Mouse (Mus musculus) embryonic facial prominence, embryonic 14.5 days (tissue): Measurements from ENCODE around the gene Agap1. TPM values are rescaled to one million over a fixed set of nuclear protein-coding genes. Genes with fewer than 3 reads are reported as not detected.

Experiments
- ATAC-seq: fragments of 200-750 bp; cut with Nextera tagmentation; 2 replicates; pipeline ENCODE4 v1.8.0; 2017; ENCODE audit warnings: low read depth, moderate number of reproducible peaks, moderate TSS enrichment
- DNase-seq: peaks from one replicate; pipeline ENCODE4 v3.0.0-alpha.2; 2015; ENCODE audit warnings: low spot score
- H3K27ac ChIP-seq: fragments of 300-500 bp; sonication (generic); replicated peaks from 2 replicates; pipeline ENCODE4 v1.5.1; 2014; ENCODE audit warnings: low read depth, mild to moderate bottlenecking, low read length, moderate library complexity
- H3K27me3 ChIP-seq: fragments of 300-500 bp; sonication (generic); replicated peaks from 2 replicates; pipeline ENCODE4 v1.6.1; 2014; ENCODE audit warnings: low read length; ENCODE audit not compliant: control insufficient read depth, insufficient read depth
- H3K36me3 ChIP-seq: fragments of 300-500 bp; sonication (generic); 2 replicates; pipeline ENCODE4 v1.6.1; 2014; ENCODE audit warnings: low read length, mixed read lengths; ENCODE audit not compliant: control insufficient read depth, insufficient read depth
- H3K4me1 ChIP-seq: fragments of 300-500 bp; sonication (generic); 2 replicates; pipeline ENCODE4 v1.6.1; 2014; ENCODE audit warnings: antibody characterized with exemption, low read length; ENCODE audit not compliant: control insufficient read depth, insufficient read depth
- H3K4me2 ChIP-seq: fragments of 300-500 bp; sonication (generic); 2 replicates; pipeline ENCODE4 v1.6.1; 2014; ENCODE audit warnings: low read depth, mild to moderate bottlenecking, low read length, moderate library complexity, mixed read lengths
- H3K4me3 ChIP-seq: fragments of 300-500 bp; sonication (generic); 2 replicates; pipeline ENCODE4 v1.5.1; 2014; ENCODE audit warnings: low read depth, mild to moderate bottlenecking, low read length
- H3K9ac ChIP-seq: fragments of 300-500 bp; sonication (generic); 2 replicates; pipeline ENCODE4 v1.6.1; 2014; ENCODE audit warnings: low read depth, mild to moderate bottlenecking, low read length, moderate library complexity, mixed read lengths
- H3K9me3 ChIP-seq: fragments of 300-500 bp; sonication (generic); 2 replicates; pipeline ENCODE4 v1.6.1; 2016; ENCODE audit warnings: low read length; ENCODE audit not compliant: control insufficient read depth
- WGBS: fragments of 180-500 bp; shearing (Covaris S2); extraction: QIAGEN DNeasy Blood & Tissue Kit; methylation state at CpG from one replicate; pipeline ENCODE4 v1.1.7; 2014; 5-methylcytosine and 5-hydroxymethylcytosine counted together
- polyA plus RNA-seq: library from polyadenylated mRNA; unstranded; fragments of >200 nt; fragmentation: Nextera tagmentation; extraction: Ambion mirVana; gene quantifications from 2 replicates; pipeline ENCODE4 v1.2.1, GENCODE M21; 2014

Agap1 gene
- polyA plus RNA-seq, 1 experiment from 2014 or later: 19.9 TPM

GRCm38 (mm10) chr1:89895801-89896200 is 441.2 kb downstream of the Agap1 start:
- 0 out of 2 replicates have a peak, but pooled peaks cover 8% of the 10 kb centered on the region for H3K36me3 ChIP-seq
- H3K27me3 ChIP-seq: no peaks in the 10 kb centered on the region
- 91% methylated on average over 5 of the region's 5 CpGs for whole genome bisulfite sequencing
- no peaks in the 10 kb centered on the region for H3K4me1 ChIP-seq
- no peak overlapping the region for H3K9ac ChIP-seq
- H3K4me2 ChIP-seq: no peak overlapping the region
- DNase-seq (no peak), ATAC-seq (no peak)
- no peak overlapping the region for H3K4me3 ChIP-seq
- H3K27ac ChIP-seq: no peak overlapping the region
- no peaks in the 10 kb centered on the region for H3K9me3 ChIP-seq

GRCm38 (mm10) chr1:89899036-89899435 is 444.4 kb downstream of the Agap1 start:
- Histone ChIP-seq H3K36me3 (no peaks in the 10 kb centered on the region), H3K4me1 (no peaks in the 10 kb centered on the region), H3K27me3 (no peaks in the 10 kb centered on the region), H3K4me2 (no peak overlapping the region), H3K4me3 (no peak overlapping the region), H3K9me3 (no peaks in the 10 kb centered on the region), H3K27ac (no peak overlapping the region), H3K9ac (no peak overlapping the region)
- ATAC-seq (no peak), DNase-seq (no peak)
- WGBS: 77% methylated on average over 2 of the region's 2 CpGs

GRCm38 (mm10) chr1:89899761-89900445 is 445.3 kb downstream of the Agap1 start:
- Histone ChIP-seq H3K4me3 (no peak overlapping the region), H3K4me2 (no peak overlapping the region), H3K4me1 (no peaks in the 10 kb centered on the region), H3K36me3 (no peaks in the 10 kb centered on the region), H3K9ac (no peak overlapping the region), H3K9me3 (no peaks in the 10 kb centered on the region), H3K27ac (no peak overlapping the region), H3K27me3 (no peaks in the 10 kb centered on the region)
- no peak for DNase-seq
- ATAC-seq: no peak
- WGBS: 78% methylated on average over 11 of the region's 11 CpGs

GRCm38 (mm10) chr1:89901381-89901780 is 446.8 kb downstream of the Agap1 start:
- no peak overlapping the region for H3K4me2 ChIP-seq
- DNase-seq (no peak), ATAC-seq (no peak)
- WGBS: 92% methylated on average over 4 of the region's 4 CpGs
- peaks cover 5% of the 10 kb centered on the region for H3K9me3 ChIP-seq
- H3K27ac ChIP-seq: no peak overlapping the region
- no peaks in the 10 kb centered on the region for H3K4me1 ChIP-seq
- no peaks in the 10 kb centered on the region for H3K36me3 ChIP-seq
- H3K4me3 ChIP-seq: no peak overlapping the region
- no peaks in the 10 kb centered on the region for H3K27me3 ChIP-seq
- no peak overlapping the region for H3K9ac ChIP-seq

GRCm38 (mm10) chr1:89902236-89902635 is 447.6 kb downstream of the Agap1 start:
- DNase-seq: no peak

GRCm38 (mm10) chr1:89902641-89903040 is 448.0 kb downstream of the Agap1 start:
- no peak overlapping the region for H3K4me3 ChIP-seq
- no peak for ATAC-seq
- no peak overlapping the region for H3K9ac ChIP-seq
- no peak for DNase-seq
- no peaks in the 10 kb centered on the region for H3K27me3 ChIP-seq
- WGBS: 83% methylated on average over 1 of the region's 1 CpGs
- no peak overlapping the region for H3K27ac ChIP-seq
- no peaks in the 10 kb centered on the region for H3K36me3 ChIP-seq
- no peaks in the 10 kb centered on the region for H3K4me1 ChIP-seq
- peaks cover 8% of the 10 kb centered on the region for H3K9me3 ChIP-seq
- no peak overlapping the region for H3K4me2 ChIP-seq

More at GRCm38 (mm10) chr1:89902236-89902635, 447.6 kb downstream of the Agap1 start:
- ATAC-seq: no peak
- no peak overlapping the region for H3K9ac ChIP-seq
- WGBS: 86% methylated on average over 2 of the region's 2 CpGs
- H3K4me1 ChIP-seq: no peaks in the 10 kb centered on the region
- no peaks in the 10 kb centered on the region for H3K27me3 ChIP-seq
- H3K4me2 ChIP-seq: no peak overlapping the region
- no peak overlapping the region for H3K27ac ChIP-seq
- H3K36me3 ChIP-seq: no peaks in the 10 kb centered on the region
- H3K9me3 ChIP-seq: peaks cover 8% of the 10 kb centered on the region
- H3K4me3 ChIP-seq: no peak overlapping the region

- H3K9ac ChIP-seq: no peak overlapping the region
- WGBS: 87% methylated on average over 8 of the region's 8 CpGs
- DNase-seq (no peak), ATAC-seq (no peak)
- H3K27ac ChIP-seq: no peak overlapping the region
- H3K4me3 ChIP-seq: no peak overlapping the region
- H3K4me2 ChIP-seq: no peak overlapping the region
- no peaks in the 10 kb centered on the region for H3K27me3 ChIP-seq
- peaks cover 8% of the 10 kb centered on the region for H3K9me3 ChIP-seq
- no peaks in the 10 kb centered on the region for H3K36me3 ChIP-seq
- no peaks in the 10 kb centered on the region for H3K4me1 ChIP-seq
These were observed 455.2 kb downstream of the Agap1 start for GRCm38 (mm10) chr1:89909796-89910195.

- Histone ChIP-seq H3K27ac (no peak overlapping the region), H3K4me1 (no peaks in the 10 kb centered on the region), H3K4me2 (no peak overlapping the region), H3K27me3 (peaks cover 8% of the 10 kb centered on the region; the same call in 1 of the 2 replicates), H3K9ac (no peak overlapping the region), H3K4me3 (no peak overlapping the region), H3K36me3 (no peaks in the 10 kb centered on the region), H3K9me3 (no peaks in the 10 kb centered on the region)
- ATAC-seq (no peak), DNase-seq (peak; percentile 37)
- WGBS: 35% methylated on average over 5 of the region's 5 CpGs
These were observed 457.8 kb downstream of the Agap1 start for GRCm38 (mm10) chr1:89912392-89912791.

GRCm38 (mm10) chr1:89913611-89914010 is 459.0 kb downstream of the Agap1 start:
- no peak overlapping the region for H3K4me3 ChIP-seq
- ATAC-seq: no peak
- H3K27me3 ChIP-seq: peaks cover 19% of the 10 kb centered on the region
- no peak overlapping the region for H3K4me2 ChIP-seq
- H3K36me3 ChIP-seq: no peaks in the 10 kb centered on the region
- H3K4me1 ChIP-seq: no peaks in the 10 kb centered on the region
- peaks cover 2% of the 10 kb centered on the region; the same call in 1 of the 2 replicates for H3K9me3 ChIP-seq
- DNase-seq: no peak
- H3K9ac ChIP-seq: no peak overlapping the region
- WGBS: 75% methylated on average over 4 of the region's 4 CpGs
- no peak overlapping the region for H3K27ac ChIP-seq
